Mouse (Mus musculus): ENCODE results near the gene Lfng.

Lfng gene

GRCm38 (mm10) chr5:140589082-140589774, 17.9 kb upstream of the Lfng start:
- DNase-seq (ENCODE audit: low read depth, low spot score): no peak

DNA sequence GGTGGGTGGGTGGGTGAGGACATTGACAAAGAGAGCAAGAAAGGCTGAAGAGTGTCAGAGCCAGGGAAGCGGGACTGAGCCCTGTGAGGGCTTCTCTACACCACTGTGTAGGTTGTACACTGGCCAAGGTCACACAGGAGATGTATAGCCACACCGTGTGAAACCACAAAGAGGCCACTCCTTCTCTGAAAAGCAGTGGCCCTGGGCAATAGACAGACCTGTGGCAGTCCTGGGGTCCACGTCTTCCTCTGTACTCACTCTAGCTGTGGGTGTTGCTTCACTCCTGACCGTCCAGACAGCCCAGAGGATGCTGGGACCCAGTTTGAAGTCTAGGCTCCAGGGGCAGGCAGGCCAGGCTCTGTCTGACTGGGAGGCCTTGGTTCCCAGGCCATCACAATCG, 12.3 kb upstream of the Lfng start:
- DNase-seq (ENCODE audit: low read depth, low spot score): no peak

DNA sequence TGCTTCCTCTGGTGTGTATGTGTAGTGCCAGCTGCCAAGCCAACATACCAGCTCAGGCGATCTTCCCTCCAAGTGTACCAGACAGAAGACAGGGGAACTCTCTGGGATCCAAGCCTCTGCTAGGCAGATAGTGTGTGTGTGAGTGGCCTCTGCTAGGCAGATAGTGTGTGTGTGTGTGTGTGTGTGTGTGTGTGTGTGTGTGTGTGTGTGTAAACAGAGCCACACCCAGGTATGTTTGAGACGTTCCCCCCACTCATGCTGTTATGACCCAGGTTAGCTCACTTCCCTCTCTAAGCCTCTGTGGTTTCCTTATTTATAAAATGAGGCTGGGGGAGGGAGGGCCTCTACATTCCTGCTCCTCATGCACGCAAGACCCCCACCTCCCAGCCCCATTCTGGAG, 10.7 kb upstream of the Lfng start:
- DNase-seq (ENCODE audit: low read depth, low spot score): no peak

DNA sequence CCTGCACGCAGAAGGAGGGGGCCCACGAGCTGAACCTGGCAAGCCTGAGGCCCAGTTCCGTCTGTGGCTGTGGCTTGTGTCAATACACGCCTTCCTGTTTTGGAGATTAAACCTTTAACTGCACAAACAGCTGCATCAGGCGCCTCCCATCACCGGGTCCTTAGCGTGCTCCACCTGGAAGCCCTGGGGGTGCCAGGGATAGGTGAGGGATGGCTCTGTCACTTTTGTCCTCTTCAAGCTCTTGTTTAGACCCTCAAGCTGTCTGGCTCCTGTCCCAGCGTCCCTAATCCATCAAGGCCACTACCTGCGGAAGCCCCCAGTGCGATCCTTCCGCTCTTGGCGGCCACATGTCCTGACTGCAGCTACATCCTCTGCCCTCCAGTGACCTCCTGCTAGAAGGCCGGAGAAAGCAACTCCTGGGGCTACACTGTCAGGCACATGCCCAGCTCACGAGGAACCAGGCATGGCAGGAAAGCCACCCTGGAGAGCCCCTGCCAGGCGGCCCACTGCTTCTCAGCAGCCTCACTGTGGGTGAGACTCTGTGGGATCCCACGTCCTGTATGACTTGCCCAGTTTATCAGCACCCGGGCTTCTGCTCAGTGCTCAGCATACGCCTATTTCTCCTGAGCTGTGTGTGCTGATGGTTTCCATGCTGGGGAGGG, 10.1 kb upstream of the Lfng start:
- DNase-seq (ENCODE audit: low read depth, low spot score): no peak

DNA sequence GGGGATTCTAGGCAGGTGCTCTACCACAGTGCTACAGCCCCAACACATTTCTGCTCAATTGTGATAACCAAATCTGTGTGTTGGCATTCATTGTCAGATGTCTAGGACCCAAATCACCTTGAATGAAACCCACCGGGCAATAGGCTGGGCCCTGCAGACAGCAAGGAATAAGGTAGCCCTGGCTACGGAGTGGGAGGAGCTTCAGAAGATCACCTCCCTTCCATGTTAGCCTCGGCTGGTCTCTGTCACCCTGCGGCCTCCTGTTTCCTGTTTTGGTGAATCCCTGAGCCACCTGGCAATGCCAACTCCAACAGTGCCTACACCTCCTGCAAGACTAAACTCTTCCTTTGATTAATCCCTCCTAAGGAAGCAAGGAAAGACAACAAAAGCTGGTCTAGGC, 9.3 kb upstream of the Lfng start:
- DNase-seq (ENCODE audit: low read depth, low spot score): no peak

DNA sequence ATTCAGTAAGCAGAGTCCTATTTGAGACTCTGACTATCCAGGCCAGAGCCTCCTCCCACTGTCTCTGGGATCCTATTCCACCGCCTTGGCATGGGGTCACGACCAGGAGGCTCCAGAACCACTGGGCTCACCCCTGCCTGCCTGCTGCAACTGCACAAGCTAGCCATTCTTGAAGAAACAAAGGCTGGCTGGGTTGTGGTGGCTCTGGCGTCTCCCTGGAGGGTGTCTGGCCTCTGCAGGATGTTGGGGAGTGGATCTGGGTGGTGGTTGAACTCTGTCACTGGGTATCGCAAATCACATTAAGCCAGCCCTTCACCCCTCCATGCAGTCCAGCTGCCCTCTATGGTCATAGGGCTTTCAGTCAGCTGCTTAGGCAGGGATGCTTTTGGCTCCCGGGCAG, 7.2 kb upstream of the Lfng start:
- no peak for DNase-seq (ENCODE audit: low read depth, low spot score)

DNA sequence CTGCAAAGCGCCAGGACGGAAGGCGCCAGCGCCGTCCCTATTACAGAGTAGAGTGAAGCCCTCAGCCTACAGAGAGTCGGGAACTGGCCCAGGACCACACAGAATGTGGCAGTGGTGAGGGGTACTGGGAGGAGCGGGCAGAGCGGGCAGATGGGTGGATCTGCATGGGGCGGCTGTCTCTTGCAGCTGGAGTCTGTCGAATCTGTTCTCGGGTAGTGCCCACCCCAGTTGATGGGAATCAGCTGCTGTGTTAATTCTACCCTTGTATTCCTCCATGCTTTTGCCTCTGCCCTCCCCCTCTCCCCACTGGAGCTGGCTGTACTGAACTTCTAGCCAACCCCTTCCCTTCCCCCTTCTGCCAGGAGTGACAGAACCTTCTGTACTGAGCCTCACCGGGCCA, 5.4 kb upstream of the Lfng start:
- DNase-seq (ENCODE audit: low read depth, low spot score): no peak

DNA sequence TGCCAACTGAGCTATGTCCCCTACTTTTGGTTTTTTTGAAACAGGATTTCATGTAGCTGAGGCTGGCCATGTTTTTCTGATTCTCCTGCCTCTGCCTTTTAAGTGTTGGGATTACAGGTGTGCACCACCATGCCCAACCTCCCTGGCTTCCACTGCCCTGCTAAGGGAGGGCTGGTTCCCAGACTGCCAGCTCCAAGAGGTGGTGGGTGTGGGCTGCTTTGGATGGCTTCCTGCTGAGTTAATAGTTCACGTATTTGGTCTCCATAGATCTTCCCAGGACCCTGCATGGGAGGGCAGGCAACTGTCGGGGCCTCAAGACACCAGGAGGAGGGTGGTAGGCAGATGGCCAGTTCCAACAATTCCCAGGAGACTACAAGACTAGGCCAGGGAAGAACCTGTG, 4.6 kb upstream of the Lfng start:
- DNase-seq (ENCODE audit: low read depth, low spot score): no peak

DNA sequence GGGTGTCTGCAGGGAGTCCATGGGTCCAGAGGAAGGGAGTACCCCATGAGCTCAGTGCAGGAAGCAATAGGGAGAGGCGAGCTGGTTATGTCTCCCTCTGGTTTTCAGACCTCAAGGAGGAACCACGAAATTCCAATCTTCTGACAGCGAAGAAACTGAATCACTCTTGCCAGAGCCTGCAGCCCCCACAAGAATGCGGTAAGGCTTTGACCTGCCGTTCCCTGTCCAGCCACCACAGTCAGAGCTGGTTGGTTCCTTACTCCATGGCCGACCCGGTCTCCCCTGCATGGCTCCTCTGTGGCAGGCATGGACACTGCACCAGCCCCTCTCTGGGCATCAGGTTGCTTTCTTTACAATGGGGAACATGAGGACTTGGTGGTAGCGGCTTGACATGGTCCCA, 2.7 kb upstream of the Lfng start:
- DNase-seq (ENCODE audit: low read depth, low spot score): no peak

DNA sequence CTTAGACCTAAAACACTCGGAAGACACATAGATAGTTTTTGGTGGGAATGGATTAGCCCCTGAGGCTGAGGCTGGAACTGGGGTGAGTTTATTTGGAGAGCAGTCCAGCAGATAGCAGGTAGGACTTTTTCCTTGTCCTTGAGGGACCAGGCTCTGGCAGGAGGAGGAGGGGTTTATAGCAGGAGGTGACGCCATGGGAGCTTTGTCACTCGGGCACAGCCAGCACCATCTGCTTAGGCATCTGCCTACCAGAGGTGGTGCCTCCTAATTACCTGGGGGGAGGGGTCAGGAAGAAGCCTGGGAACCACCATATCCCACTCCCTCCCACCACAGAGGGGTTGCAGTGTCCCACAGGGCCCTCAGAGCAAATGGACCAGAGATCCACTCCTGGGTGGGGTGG, 1.9 kb upstream of the Lfng start:
- no peak for DNase-seq (ENCODE audit: low read depth, low spot score)

GRCm38 (mm10) chr5:140606386-140606785, 734 bp upstream of the Lfng start:
- no peak for DNase-seq (ENCODE audit: low read depth, low spot score)

GRCm38 (mm10) chr5:140607836-140608633, 915 bp downstream of the Lfng start:
- no peak for DNase-seq (ENCODE audit: low read depth, low spot score)

DNA sequence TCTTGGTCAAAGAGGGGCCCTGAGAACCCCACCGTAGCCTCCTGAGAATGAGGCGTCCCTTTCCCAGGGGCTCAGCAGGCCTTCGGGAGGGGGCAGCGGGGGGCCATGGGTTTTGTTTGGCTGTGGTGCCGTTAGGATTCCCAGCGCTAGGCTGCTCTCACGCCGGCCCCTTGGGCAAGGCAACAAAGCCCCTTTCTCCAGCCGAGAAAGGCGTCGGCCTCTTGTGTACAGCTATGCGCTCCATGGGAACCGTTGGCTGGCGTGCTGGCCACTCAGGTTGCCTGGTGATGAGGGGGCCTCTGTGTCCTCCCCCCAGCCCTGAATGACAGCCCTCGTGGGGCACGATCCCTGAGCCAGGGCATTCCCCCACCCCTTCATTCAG, 1.5 kb downstream of the Lfng start:
- DNase-seq (ENCODE audit: low read depth, low spot score): no peak

GRCm38 (mm10) chr5:140609511-140610272, 2.6 kb downstream of the Lfng start:
- no peak for DNase-seq (ENCODE audit: low read depth, low spot score)

- no peak for DNase-seq (ENCODE audit: low read depth, low spot score)
These were observed 3.3 kb downstream of the Lfng start for GRCm38 (mm10) chr5:140610273-140611011.

GRCm38 (mm10) chr5:140611021-140611583, 4.0 kb downstream of the Lfng start:
- DNase-seq (ENCODE audit: low read depth, low spot score): no peak

DNA sequence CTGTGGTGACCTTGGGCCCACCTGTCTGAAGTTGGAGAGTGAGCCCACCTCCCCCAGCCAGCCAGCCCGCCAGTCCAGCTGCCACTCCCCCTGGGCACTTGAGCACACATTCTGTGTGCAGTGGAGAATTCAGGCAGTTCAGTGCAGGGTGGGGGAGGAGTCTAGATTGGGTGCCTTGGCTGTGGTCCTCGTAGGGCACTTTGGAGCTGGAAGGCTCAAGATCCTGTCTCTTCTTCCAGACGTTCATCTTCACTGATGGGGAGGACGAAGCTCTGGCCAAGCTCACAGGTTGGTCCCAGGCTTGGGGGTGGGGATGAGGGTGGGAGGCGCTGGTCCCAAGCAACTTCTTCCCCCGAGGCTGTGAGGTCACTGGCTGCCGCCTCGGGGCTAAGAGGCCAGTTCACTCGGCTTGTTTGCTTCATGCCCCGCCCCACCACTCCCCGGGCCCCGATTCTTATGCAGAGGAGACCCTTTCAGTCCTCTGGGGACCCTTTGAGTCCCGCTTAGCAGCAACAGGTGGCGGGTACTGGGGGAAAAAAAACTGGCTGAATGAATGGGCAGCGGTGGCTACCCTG, 4.6 kb downstream of the Lfng start:
- no peak for DNase-seq (ENCODE audit: low read depth, low spot score)

DNA sequence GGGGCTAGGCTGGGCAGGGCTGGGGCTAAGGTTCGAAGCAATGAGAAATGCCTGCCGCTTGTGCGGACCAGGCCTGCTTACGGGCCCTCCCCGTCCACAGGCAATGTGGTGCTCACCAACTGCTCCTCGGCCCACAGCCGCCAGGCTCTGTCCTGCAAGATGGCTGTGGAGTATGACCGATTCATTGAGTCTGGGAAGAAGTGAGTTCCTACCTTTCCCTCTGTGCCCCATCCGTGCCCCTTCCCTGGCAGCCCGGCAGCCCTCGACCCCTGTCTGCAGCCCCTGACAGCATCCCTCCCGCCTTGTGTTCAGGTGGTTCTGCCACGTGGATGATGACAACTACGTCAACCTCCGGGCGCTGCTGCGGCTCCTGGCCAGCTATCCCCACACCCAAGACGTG, 5.1 kb downstream of the Lfng start:
- no peak for DNase-seq (ENCODE audit: low read depth, low spot score)

DNA sequence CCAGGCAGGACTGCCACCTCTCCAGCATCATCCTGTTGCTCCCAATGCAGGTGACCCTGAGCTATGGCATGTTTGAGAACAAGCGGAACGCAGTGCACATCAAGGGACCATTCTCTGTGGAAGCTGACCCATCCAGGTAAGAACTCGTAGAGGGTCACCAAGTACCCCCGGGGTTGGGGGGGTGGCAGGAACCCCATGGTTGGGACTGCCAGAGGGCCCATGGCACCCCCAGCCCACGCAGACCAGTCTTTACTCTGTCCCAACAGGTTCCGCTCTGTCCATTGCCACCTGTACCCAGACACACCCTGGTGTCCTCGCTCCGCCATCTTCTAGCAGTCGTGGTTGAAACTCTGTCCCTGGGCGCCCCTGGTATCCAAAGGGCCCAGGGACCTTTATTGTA, 7.0 kb downstream of the Lfng start:
- DNase-seq (ENCODE audit: low read depth, low spot score): no peak

DNA sequence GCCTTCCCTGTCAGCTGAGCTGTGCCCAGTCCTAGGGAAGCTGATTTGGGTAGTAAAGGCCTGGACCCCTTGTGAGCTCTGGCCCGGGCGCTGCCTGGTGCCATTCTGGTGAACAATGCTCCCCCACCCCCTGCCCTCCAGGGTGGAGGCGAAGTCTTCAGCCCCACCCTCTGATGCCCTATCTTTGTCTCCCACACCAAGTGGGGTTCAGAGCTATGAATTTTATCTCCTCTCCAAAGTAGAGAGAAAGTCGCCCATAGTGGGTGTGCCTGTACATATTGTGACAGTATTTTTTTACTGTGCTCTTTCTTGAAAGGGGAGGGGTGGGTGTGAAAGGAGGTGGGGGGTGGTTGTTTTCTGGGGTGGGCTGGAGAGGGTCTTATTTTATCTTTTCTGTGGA, 7.7 kb downstream of the Lfng start:
- DNase-seq (ENCODE audit: low read depth, low spot score): no peak

All from forelimb bud, embryonic 11.5 days (tissue).